ENCODE assay signal across 8 mouse cellular contexts in the genomic region with DNA sequence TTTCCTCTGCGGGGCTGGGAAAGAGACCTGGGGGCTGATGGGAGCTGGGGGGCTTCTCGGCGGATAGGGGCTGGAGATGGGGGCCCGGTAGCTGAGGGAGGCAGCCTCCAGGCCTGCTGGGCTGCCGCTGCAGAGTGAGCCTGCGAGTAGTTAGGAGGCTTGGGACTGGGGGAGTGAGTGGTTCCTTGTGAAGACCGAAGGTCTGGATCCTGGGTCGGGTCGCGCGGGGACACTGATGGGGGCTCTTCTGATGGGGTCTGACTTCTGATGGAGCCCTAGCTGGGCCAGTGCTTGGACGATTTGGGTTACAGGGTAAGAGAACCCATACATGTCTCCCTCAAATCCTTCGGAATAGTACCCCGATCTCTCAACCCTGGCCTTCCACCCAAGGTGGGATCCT. TPM values are rescaled to one million over a fixed set of nuclear protein-coding genes. Genes with fewer than 3 reads are reported as not detected.
DNase-seq lines count a peak whose midpoint lies in the region; ATAC-seq and TF ChIP-seq lines count a peak whose summit lies in the region.

No protein-coding gene starts in this region.

- ATAC-seq in kidney, postnatal 0 days (replicated peaks; ENCODE audit: low FRiP score, low read depth), result no peak
- ATAC-seq in forebrain, embryonic 16.5 days, result 0 out of 2 replicates have a peak, but pooled peaks have one; percentile 22
- peak; percentile 32; the same call in 1 of the 2 replicates for ATAC-seq in midbrain, embryonic 13.5 days
- no peak for ATAC-seq in megakaryocyte-erythroid progenitor cell, adult 5-6 weeks (replicated peaks; ENCODE audit: low FRiP score, low TSS enrichment, poor library complexity, severe bottlenecking)
- no peak for ATAC-seq in inflammation-experienced regulatory T-cells, adult 6 months

- no peaks in the 10 kb centered on the region for H3K36me3 ChIP-seq in kidney, postnatal 0 days (ENCODE audit: insufficient read depth, low read length)
- no peaks in the 10 kb centered on the region for H3K36me3 ChIP-seq in forebrain, embryonic 16.5 days (ENCODE audit: control insufficient read depth, insufficient read depth)
- H3K36me3 ChIP-seq in midbrain, embryonic 13.5 days, result peaks cover 7% of the 10 kb centered on the region; the same call in 1 of the 2 replicates

- WGBS in kidney, postnatal 0 days, result 23% methylated on average over 13 of the region's 14 CpGs
- WGBS in forebrain, embryonic 16.5 days, result 17% methylated on average over 13 of the region's 14 CpGs
- 13% methylated on average over 14 of the region's 14 CpGs for WGBS in midbrain, embryonic 13.5 days

- TF ChIP-seq POLR2A in cortical plate, adult 2 months (IDR thresholded peaks at IDR 0.05; ENCODE audit: extremely low read depth, insufficient read depth, low read length), result no peak

- peak overlapping the region; percentile 55 for H3K4me3 ChIP-seq in kidney, postnatal 0 days (replicated peaks; ENCODE audit: low read depth, low read length)
- peak overlapping the region; percentile 97 for H3K4me3 ChIP-seq in cortical plate, adult 2 months (ENCODE audit: insufficient read depth, low read length)
- H3K4me3 ChIP-seq in forebrain, embryonic 16.5 days (replicated peaks; ENCODE audit: low read length), result peak overlapping the region; percentile 74
- peak overlapping the region; percentile 79 for H3K4me3 ChIP-seq in midbrain, embryonic 13.5 days (replicated peaks)

- no peak for TF ChIP-seq CTCF in kidney, postnatal 0 days (IDR thresholded peaks at IDR 0.05; ENCODE audit: low read depth)
- TF ChIP-seq CTCF in cortical plate, adult 2 months (IDR thresholded peaks at IDR 0.05; ENCODE audit: extremely low read depth, insufficient read depth, low read length), result no peak

- H3K27ac ChIP-seq in kidney, postnatal 0 days, result no peak overlapping the region
- peak overlapping the region; percentile 97 for H3K27ac ChIP-seq in cortical plate, adult 2 months (ENCODE audit: insufficient read depth, low read length)
- H3K27ac ChIP-seq in forebrain, embryonic 16.5 days (ENCODE audit: low read length), result no peak overlapping the region
- peak overlapping the region; percentile 84 for H3K27ac ChIP-seq in midbrain, embryonic 13.5 days

- no peak for DNase-seq in kidney, postnatal 0 days (ENCODE audit: low spot score)
- DNase-seq in kidney, adult 9 months, result no peak
- no peak for DNase-seq in ovary, postnatal 10 days (ENCODE audit: low spot score)

- peak overlapping the region; percentile 35; the same call in 1 of the 2 replicates for H3K9ac ChIP-seq in kidney, postnatal 0 days (ENCODE audit: low read depth, low read length)
- peak overlapping the region; percentile 80 for H3K9ac ChIP-seq in forebrain, embryonic 16.5 days (replicated peaks; ENCODE audit: low read depth, low read length)
- peak overlapping the region; percentile 85 for H3K9ac ChIP-seq in midbrain, embryonic 13.5 days (replicated peaks)

- no peaks in the 10 kb centered on the region; the same call in 1 of the 2 replicates for H3K9me3 ChIP-seq in kidney, postnatal 0 days (replicated peaks; ENCODE audit: low read length)
- no peaks in the 10 kb centered on the region for H3K9me3 ChIP-seq in forebrain, embryonic 16.5 days (ENCODE audit: control insufficient read depth, low read length)
- no peaks in the 10 kb centered on the region for H3K9me3 ChIP-seq in midbrain, embryonic 13.5 days

- peaks cover 22% of the 10 kb centered on the region for H3K27me3 ChIP-seq in kidney, postnatal 0 days (ENCODE audit: insufficient read depth, low read length)
- H3K27me3 ChIP-seq in forebrain, embryonic 16.5 days (replicated peaks; ENCODE audit: control insufficient read depth, insufficient read depth, low read length), result no peaks in the 10 kb centered on the region
- no peaks in the 10 kb centered on the region for H3K27me3 ChIP-seq in midbrain, embryonic 13.5 days

- no peaks in the 10 kb centered on the region for H3K4me1 ChIP-seq in kidney, postnatal 0 days (replicated peaks; ENCODE audit: insufficient read depth, low read length)
- peaks cover 13% of the 10 kb centered on the region for H3K4me1 ChIP-seq in cortical plate, adult 2 months (ENCODE audit: control insufficient read depth, insufficient read depth, low read length)
- H3K4me1 ChIP-seq in forebrain, embryonic 16.5 days (replicated peaks; ENCODE audit: control insufficient read depth, insufficient read depth, low read length), result peaks cover 20% of the 10 kb centered on the region
- peaks cover 29% of the 10 kb centered on the region for H3K4me1 ChIP-seq in midbrain, embryonic 13.5 days (replicated peaks)

- H3K4me2 ChIP-seq in kidney, postnatal 0 days (ENCODE audit: low read length), result peak overlapping the region; percentile 97
- peak overlapping the region; percentile 63 for H3K4me2 ChIP-seq in forebrain, embryonic 16.5 days (ENCODE audit: low read length)
- peak overlapping the region; percentile 81 for H3K4me2 ChIP-seq in midbrain, embryonic 13.5 days (replicated peaks)

RNA-seq across cellular contexts. Expression of a gene that starts 27.8 kb away (rescaled TPM):
- 4.3 and 6.6 TPM in 2 replicates for polyA plus RNA-seq in kidney, postnatal 0 days (2015; fragmentation: Nextera tagmentation; extraction: Ambion mirVana)
- 140 and 142 TPM in 2 replicates for polyA plus RNA-seq in cortical plate, adult 2 months (2012; rRNA removed)
- polyA plus RNA-seq in forebrain, embryonic 16.5 days (2015; fragmentation: Nextera tagmentation; extraction: Ambion mirVana), result 7.4 and 20.3 TPM in 2 replicates
- polyA plus RNA-seq in midbrain, embryonic 13.5 days (2015; fragmentation: Nextera tagmentation; extraction: Ambion mirVana), result 18.6 and 19.0 TPM in 2 replicates
- 0.42 and 0.54 TPM in 2 replicates for total RNA-seq in megakaryocyte-erythroid progenitor cell, adult 5-6 weeks (2014; fragmentation: Nextera tagmentation)
- total RNA-seq in megakaryocyte-erythroid progenitor cell, adult 5-6 weeks (2017), result 0.19 and 7.6 TPM in 2 replicates
- 1 to 10 TPM; 3.4 to 8.2 (median 8.2) TPM for polyA plus RNA-seq in inflammation-experienced regulatory T-cells, adult 6 months (2017; shearing (Covaris generic))

Comparison
In these comparisons a context has a peak if more than half of its experiments do, and no peak if none do; other contexts are left out.
1. ATAC-seq: peak in forebrain, embryonic 16.5 days (single experiment) and midbrain, embryonic 13.5 days (single experiment); none in kidney, postnatal 0 days (single experiment), megakaryocyte-erythroid progenitor cell, adult 5-6 weeks (single experiment) and inflammation-experienced regulatory T-cells, adult 6 months (single experiment).
2. H3K27ac ChIP-seq: peak in cortical plate, adult 2 months (single experiment) and midbrain, embryonic 13.5 days (single experiment); none in kidney, postnatal 0 days (single experiment) and forebrain, embryonic 16.5 days (single experiment).
3. H3K9ac ChIP-seq: peak in every context shown above with its lines; median percentile 85 in midbrain, embryonic 13.5 days; 80 in forebrain, embryonic 16.5 days; 35 in kidney, postnatal 0 days.
4. Peak in every context shown above with its lines, with median percentiles within 50 percentile points of each other: H3K4me2 ChIP-seq and H3K4me3 ChIP-seq.